Mouse (Mus musculus) lung, postnatal 4 days (tissue): ENCODE data around the gene Samd14.

ENCODE experiments used
- DNase-seq, 2 experiments: peaks; one replicate each; pipeline ENCODE4 v3.0.0; 2021

Samd14 gene

GRCm38 (mm10) chr11:94990102-94990748 lies 19.5 kb upstream of the Samd14 start:
- DNase-seq = no peak

- DNase-seq = peak; percentile 95 to 96
These were observed 18.7 kb upstream of the Samd14 start, which contains the start of gene Ppp1r9b for GRCm38 (mm10) chr11:94990749-94991577. TSS of gene Ppp1r9b (plus strand) at chr11:94991035.

GRCm38 (mm10) chr11:94991641-94992479 lies 17.8 kb upstream of the Samd14 start:
- DNase-seq = peak; percentile 69 to 74

GRCm38 (mm10) chr11:94992480-94992753 lies 17.3 kb upstream of the Samd14 start:
- DNase-seq = peak; percentile 31 to 39

- DNase-seq = peak; percentile 66
These were observed 16.7 kb upstream of the Samd14 start for GRCm38 (mm10) chr11:94992754-94993606.

GRCm38 (mm10) chr11:94994208-94994814 lies 15.4 kb upstream of the Samd14 start:
- DNase-seq = peak; percentile 44 to 58

- peak in 1 of 2 experiments; percentile 21 for DNase-seq
These were observed 14.5 kb upstream of the Samd14 start for GRCm38 (mm10) chr11:94994947-94995772.

- no peak for DNase-seq
These were observed 13.6 kb upstream of the Samd14 start for GRCm38 (mm10) chr11:94996101-94996500.

- DNase-seq = peak in 1 of 2 experiments; percentile 18
These were observed 12.7 kb upstream of the Samd14 start for GRCm38 (mm10) chr11:94996984-94997383.

- DNase-seq = peak; percentile 30 to 37
These were observed 12.1 kb upstream of the Samd14 start for GRCm38 (mm10) chr11:94997596-94997995.

- peak in 1 of 2 experiments; percentile 47 for DNase-seq
These were observed 11.6 kb upstream of the Samd14 start for GRCm38 (mm10) chr11:94998041-94998531.

GRCm38 (mm10) chr11:95000128-95000527 lies 9.6 kb upstream of the Samd14 start:
- DNase-seq = peak in 1 of 2 experiments; percentile 23

GRCm38 (mm10) chr11:95000548-95000947 lies 9.1 kb upstream of the Samd14 start:
- peak; percentile 78 to 85 for DNase-seq

- DNase-seq = peak; percentile 77 to 83
These were observed 8.6 kb upstream of the Samd14 start for GRCm38 (mm10) chr11:95001058-95001457.

- DNase-seq = peak in 1 of 2 experiments; percentile 16
These were observed 7.9 kb upstream of the Samd14 start for GRCm38 (mm10) chr11:95001584-95002347.

- DNase-seq = no peak
These were observed 7.0 kb upstream of the Samd14 start for GRCm38 (mm10) chr11:95002705-95003104.

GRCm38 (mm10) chr11:95004136-95004936 lies 5.3 kb upstream of the Samd14 start:
- DNase-seq = peak in 1 of 2 experiments; percentile 23

GRCm38 (mm10) chr11:95004937-95005198 lies 4.8 kb upstream of the Samd14 start:
- peak in 1 of 2 experiments; percentile 18 for DNase-seq

GRCm38 (mm10) chr11:95006038-95006437 lies 3.6 kb upstream of the Samd14 start:
- no peak for DNase-seq
